Mouse (Mus musculus) kidney, embryonic 16.5 days (tissue): Measurements from ENCODE around the gene Secisbp2. TPM values are rescaled to one million over a fixed set of nuclear protein-coding genes. Genes with fewer than 3 reads are reported as not detected.
"Not testable (repeated sequence)": the region's sequence is repeated elsewhere in the genome, so short reads cannot be mapped to it uniquely, and the experiment has no call there.

Experiments
- ATAC-seq: fragments of 200-750 bp; cut with Nextera tagmentation; 2 replicates; pipeline ENCODE4 v1.8.0; 2017; ENCODE audit warnings: moderate TSS enrichment; ENCODE audit not compliant: low FRiP score, low TSS enrichment
- H3K27ac ChIP-seq: fragments of 300-500 bp; sonication (generic); 2 replicates; pipeline ENCODE4 v1.5.1; 2014; ENCODE audit warnings: low read length
- H3K27me3 ChIP-seq: fragments of 300-500 bp; sonication (generic); 2 replicates; pipeline ENCODE4 v1.6.1; 2014; ENCODE audit warnings: low read length, control low read depth, mixed read lengths; ENCODE audit not compliant: insufficient read depth
- H3K36me3 ChIP-seq: fragments of 300-500 bp; sonication (generic); 2 replicates; pipeline ENCODE4 v1.6.1; 2014; ENCODE audit warnings: low read length, control low read depth, mixed read lengths; ENCODE audit not compliant: insufficient read depth
- H3K4me1 ChIP-seq: fragments of 300-500 bp; sonication (generic); 2 replicates; pipeline ENCODE4 v1.6.1; 2014; ENCODE audit warnings: low read length, control low read depth, mixed read lengths; ENCODE audit not compliant: insufficient read depth
- H3K4me2 ChIP-seq: fragments of 300-500 bp; sonication (generic); replicated peaks from 2 replicates; pipeline ENCODE4 v1.6.1; 2014; ENCODE audit warnings: low read depth, low read length
- H3K4me3 ChIP-seq: fragments of 300-500 bp; sonication (generic); 2 replicates; pipeline ENCODE4 v1.5.1; 2014; ENCODE audit warnings: mild to moderate bottlenecking, low read length
- H3K9ac ChIP-seq: fragments of 300-500 bp; sonication (generic); replicated peaks from 2 replicates; pipeline ENCODE4 v1.6.1; 2014; ENCODE audit warnings: low read length
- H3K9me3 ChIP-seq: fragments of 300-500 bp; sonication (generic); 2 replicates; pipeline ENCODE4 v1.6.1; 2016; ENCODE audit warnings: low read length, control low read depth
- WGBS: fragments of 180-500 bp; shearing (Covaris S2); extraction: QIAGEN DNeasy Blood & Tissue Kit; methylation state at CpG from one replicate; pipeline ENCODE4 v1.1.7; 2014; 5-methylcytosine and 5-hydroxymethylcytosine counted together
- polyA plus RNA-seq: library from polyadenylated mRNA; unstranded; fragments of >200 nt; fragmentation: Nextera tagmentation; extraction: Ambion mirVana; gene quantifications from 2 replicates; pipeline ENCODE4 v1.2.1, GENCODE M21; 2015

Secisbp2 gene
- polyA plus RNA-seq, 1 experiment from 2014 or later: 32.9 TPM

GRCm38 (mm10) chr13:51649740-51650139 lies 1.8 kb upstream of the Secisbp2 start:
- ATAC-seq: no peak
- no peaks in the 10 kb centered on the region for H3K9me3 ChIP-seq
- H3K4me2 ChIP-seq: no peak overlapping the region
- no peak overlapping the region for H3K9ac ChIP-seq
- H3K4me3 ChIP-seq: no peak overlapping the region
- H3K4me1 ChIP-seq: peaks cover 34% of the 10 kb centered on the region
- H3K27ac ChIP-seq: no peak overlapping the region
- no peaks in the 10 kb centered on the region for H3K27me3 ChIP-seq
- peaks cover 19% of the 10 kb centered on the region for H3K36me3 ChIP-seq
- WGBS: 73% methylated on average over 1 of the region's 1 CpGs

DNA sequence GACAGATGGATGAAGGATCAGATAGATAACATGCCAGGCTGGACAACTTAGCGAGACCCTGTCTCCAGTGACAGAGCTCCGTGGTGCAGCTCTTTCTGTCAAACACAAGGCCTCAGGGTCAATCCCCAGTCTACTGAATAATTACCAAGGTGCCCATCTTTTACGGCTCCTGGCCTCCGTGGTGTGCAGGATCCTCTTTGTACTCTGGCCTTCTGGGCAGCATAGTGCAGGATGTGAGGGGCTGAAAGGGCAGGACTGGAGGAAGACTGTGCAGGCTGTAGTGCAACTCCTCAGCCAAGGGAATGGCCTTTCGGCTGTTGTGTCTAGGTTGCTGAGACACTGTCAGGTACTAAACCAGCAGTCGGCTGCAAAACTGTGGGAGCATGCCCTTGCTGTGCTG lies 1.7 kb downstream of the Secisbp2 start:
- Histone ChIP-seq H3K36me3 (peaks cover 49% of the 10 kb centered on the region), H3K27ac (no peak overlapping the region), H3K27me3 (no peaks in the 10 kb centered on the region), H3K9me3 (no peaks in the 10 kb centered on the region), H3K4me1 (peaks cover 19% of the 10 kb centered on the region), H3K4me2 (no peak overlapping the region), H3K9ac (no peak overlapping the region), H3K4me3 (no peak overlapping the region)
- 88% methylated on average over 6 of the region's 6 CpGs for WGBS
- no peak for ATAC-seq

- 93% methylated on average over 9 of the region's 9 CpGs for WGBS
- Histone ChIP-seq H3K36me3 (peaks cover 53% of the 10 kb centered on the region), H3K4me1 (peaks cover 14% of the 10 kb centered on the region), H3K4me2 (no peak overlapping the region), H3K9ac (no peak overlapping the region), H3K4me3 (no peak overlapping the region), H3K9me3 (no peaks in the 10 kb centered on the region), H3K27ac (no peak overlapping the region), H3K27me3 (no peaks in the 10 kb centered on the region)
- no peak for ATAC-seq
Measured at GRCm38 (mm10) chr13:51653961-51654360, 2.5 kb downstream of the Secisbp2 start.

DNA sequence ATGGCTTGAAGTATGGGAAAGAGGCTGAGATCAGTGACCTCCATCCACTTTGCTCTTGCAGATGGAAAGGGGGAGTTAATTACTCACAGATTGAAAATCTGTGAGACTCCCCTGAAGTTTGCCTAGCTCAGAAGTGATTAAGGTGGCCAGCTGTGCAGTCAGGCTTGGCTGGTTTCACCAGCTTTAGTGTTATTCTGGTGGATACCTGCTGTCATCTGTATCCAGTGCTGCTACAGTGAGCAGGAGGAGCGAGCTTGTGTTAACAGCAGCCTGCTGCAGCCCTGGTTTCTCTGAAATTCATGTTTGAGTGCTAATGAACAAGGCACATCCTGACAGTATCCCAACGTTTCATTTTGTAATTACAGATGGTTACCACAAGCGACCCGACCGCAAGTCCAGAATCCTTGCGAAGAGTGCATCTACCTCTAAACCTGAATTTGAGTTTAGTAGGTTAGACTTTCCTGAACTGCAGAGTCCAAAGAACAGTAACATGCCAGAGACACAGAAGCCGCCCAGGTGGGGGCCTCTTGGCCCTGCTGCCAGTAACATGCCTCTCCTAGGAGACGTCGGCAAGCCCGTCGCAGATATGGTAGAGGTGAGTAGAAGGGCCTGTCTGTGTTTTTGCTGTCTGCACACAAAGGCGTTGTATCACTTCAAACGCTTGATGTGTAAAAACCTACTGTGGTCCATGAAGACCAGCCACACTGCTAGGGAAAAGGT lies 5.2 kb downstream of the Secisbp2 start:
- Histone ChIP-seq H3K27ac (peak overlapping the region; percentile 80), H3K4me3 (no peak overlapping the region), H3K27me3 (no peaks in the 10 kb centered on the region), H3K4me1 (peaks cover 8% of the 10 kb centered on the region; the same call in 1 of the 2 replicates), H3K9me3 (no peaks in the 10 kb centered on the region), H3K36me3 (peaks cover 72% of the 10 kb centered on the region), H3K4me2 (no peak overlapping the region), H3K9ac (no peak overlapping the region)
- 82% methylated on average over 13 of the region's 13 CpGs for WGBS
- peak; percentile 77 for ATAC-seq

DNA sequence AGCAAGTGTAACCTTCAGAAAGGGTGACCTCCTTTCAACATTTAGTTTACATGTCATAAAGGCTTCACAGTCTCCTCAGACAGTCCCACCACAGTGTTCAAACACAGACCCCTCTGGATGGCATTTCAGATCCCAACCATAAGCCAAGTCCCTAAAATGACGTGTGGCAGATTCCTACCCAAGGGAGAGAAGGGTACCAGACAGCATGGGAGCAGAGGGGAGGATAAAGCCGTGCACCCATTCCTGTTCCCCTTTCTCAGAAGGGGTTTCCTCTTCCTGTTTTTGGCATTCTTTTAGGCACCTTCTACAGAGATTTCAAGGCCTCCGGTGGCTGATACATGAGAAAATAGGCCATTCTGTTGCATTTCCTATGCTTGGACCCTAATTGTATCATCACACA lies 6.6 kb downstream of the Secisbp2 start:
- Histone ChIP-seq H3K4me2 (no peak overlapping the region), H3K27ac (no peak overlapping the region), H3K9me3 (no peaks in the 10 kb centered on the region), H3K27me3 (no peaks in the 10 kb centered on the region), H3K4me3 (no peak overlapping the region), H3K9ac (no peak overlapping the region), H3K36me3 (peaks cover 79% of the 10 kb centered on the region), H3K4me1 (no peaks in the 10 kb centered on the region)
- WGBS: 96% methylated on average over 3 of the region's 3 CpGs
- no peak for ATAC-seq

DNA sequence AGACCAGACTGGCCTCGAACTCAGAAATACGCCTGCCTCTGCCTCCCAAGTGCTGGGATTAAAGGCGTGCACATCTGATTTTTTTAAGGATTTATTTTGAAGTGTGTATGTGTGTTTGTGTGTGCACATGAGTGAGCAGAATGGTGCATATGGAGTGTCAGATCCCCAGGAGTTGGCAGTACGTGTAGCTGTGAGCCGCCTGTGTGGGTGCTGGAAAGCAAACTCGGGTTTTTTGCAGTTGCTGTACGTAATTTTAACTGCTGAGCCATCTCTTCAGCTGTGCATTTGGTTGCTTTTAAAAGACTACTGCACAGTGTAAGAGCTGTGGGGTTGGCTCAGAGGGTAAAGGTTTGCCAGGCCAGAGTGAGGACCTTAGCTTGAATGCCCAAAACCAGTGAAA lies 8.1 kb downstream of the Secisbp2 start:
- Histone ChIP-seq H3K36me3 (peaks cover 79% of the 10 kb centered on the region), H3K4me2 (no peak overlapping the region)

DNA sequence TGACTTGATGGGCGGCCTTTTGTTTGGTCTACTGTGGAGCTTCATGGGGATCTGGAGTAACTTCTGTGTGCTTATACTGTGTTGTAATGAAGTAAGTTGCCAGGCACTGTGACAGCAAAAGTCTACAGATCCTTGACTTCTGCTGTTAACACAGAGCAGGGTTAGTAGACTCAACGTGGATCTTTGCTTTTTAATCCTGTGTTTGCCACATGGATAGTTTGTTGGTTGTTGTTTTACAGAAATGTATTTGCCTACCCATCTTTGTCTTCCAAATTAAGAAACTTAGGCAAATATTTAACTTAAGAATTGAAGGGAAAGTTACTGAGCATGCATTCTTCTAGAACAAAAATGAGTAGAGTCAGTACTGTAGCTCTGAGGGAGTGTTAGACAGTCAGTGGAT lies 12.1 kb downstream of the Secisbp2 start:
- Histone ChIP-seq H3K27me3 (no peaks in the 10 kb centered on the region), H3K27ac (peak overlapping the region; percentile 66; the same call in 1 of the 2 replicates), H3K4me2 (no peak overlapping the region), H3K4me1 (no peaks in the 10 kb centered on the region), H3K36me3 (peaks cover 77% of the 10 kb centered on the region), H3K9me3 (no peaks in the 10 kb centered on the region), H3K9ac (no peak overlapping the region), H3K4me3 (no peak overlapping the region)
- no peak for ATAC-seq
- WGBS: 92% methylated on average over 2 of the region's 2 CpGs

More for the DNA sequence above, 8.1 kb downstream of the Secisbp2 start:
- H3K9me3 ChIP-seq: no peaks in the 10 kb centered on the region
- no peak overlapping the region for H3K4me3 ChIP-seq
- H3K27ac ChIP-seq: no peak overlapping the region
- ATAC-seq: no peak
- H3K27me3 ChIP-seq: no peaks in the 10 kb centered on the region
- H3K4me1 ChIP-seq: no peaks in the 10 kb centered on the region
- no peak overlapping the region for H3K9ac ChIP-seq
- 97% methylated on average over 7 of the region's 7 CpGs for WGBS

- H3K36me3 ChIP-seq: peaks cover 59% of the 10 kb centered on the region
- WGBS: 86% methylated on average over 12 of the region's 12 CpGs
Measured at GRCm38 (mm10) chr13:51668195-51668594, 16.7 kb downstream of the Secisbp2 start.

DNA sequence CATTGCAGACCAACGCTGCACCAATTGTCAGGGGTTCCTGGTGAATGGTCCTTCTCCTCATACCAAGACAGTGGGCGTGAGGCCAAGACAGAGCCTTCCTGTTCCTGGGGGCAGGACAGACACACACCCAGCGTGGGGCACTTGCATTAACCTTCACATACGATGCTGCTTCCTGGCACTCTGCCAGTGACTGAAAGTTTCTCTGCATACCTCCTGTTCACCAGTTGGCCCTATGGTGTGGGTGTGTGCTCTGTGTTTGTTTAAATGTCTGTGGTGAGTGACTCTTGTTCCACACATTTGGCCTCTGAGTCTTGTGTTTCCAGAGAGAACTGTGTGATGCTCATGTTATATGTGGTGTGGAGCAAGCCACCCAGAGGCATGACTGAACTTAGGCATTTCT lies 25.1 kb downstream of the Secisbp2 start:
- Histone ChIP-seq H3K9me3 (no peaks in the 10 kb centered on the region), H3K36me3 (peaks cover 77% of the 10 kb centered on the region)

More at GRCm38 (mm10) chr13:51668195-51668594, 16.7 kb downstream of the Secisbp2 start:
- ATAC-seq, H3K4me3 ChIP-seq, H3K4me1 ChIP-seq, H3K9me3 ChIP-seq, H3K9ac ChIP-seq, H3K27me3 ChIP-seq, H3K27ac ChIP-seq, H3K4me2 ChIP-seq: not testable (repeated sequence)

GRCm38 (mm10) chr13:51677041-51677440 lies 25.5 kb downstream of the Secisbp2 start:
- H3K4me3 ChIP-seq: no peak overlapping the region
- WGBS: 92% methylated on average over 12 of the region's 12 CpGs
- no peak overlapping the region for H3K27ac ChIP-seq
- no peaks in the 10 kb centered on the region for H3K9me3 ChIP-seq
- H3K4me2 ChIP-seq: no peak overlapping the region
- H3K4me1 ChIP-seq: no peaks in the 10 kb centered on the region
- H3K36me3 ChIP-seq: peaks cover 78% of the 10 kb centered on the region
- ATAC-seq: no peak
- H3K9ac ChIP-seq: no peak overlapping the region
- no peaks in the 10 kb centered on the region for H3K27me3 ChIP-seq

More for the DNA sequence above, 25.1 kb downstream of the Secisbp2 start:
- H3K27me3 ChIP-seq: no peaks in the 10 kb centered on the region
- H3K4me1 ChIP-seq: no peaks in the 10 kb centered on the region
- no peak overlapping the region for H3K4me3 ChIP-seq
- H3K4me2 ChIP-seq: no peak overlapping the region
- H3K9ac ChIP-seq: no peak overlapping the region
- H3K27ac ChIP-seq: no peak overlapping the region
- ATAC-seq: no peak
- 77% methylated on average over 4 of the region's 4 CpGs for WGBS
